Mouse (Mus musculus) CD8-positive naive resting alpha-beta T cell, adult 2 months (primary cell): Measurements from ENCODE around the gene Trim38.
"Not testable (repeated sequence)": the region's sequence is repeated elsewhere in the genome, so short reads cannot be mapped to it uniquely, and the experiment has no call there.

ENCODE experiments used
- DNase-seq, 2 experiments: peaks; one replicate each; pipeline ENCODE4 v3.0.0; 2022; ENCODE audit warnings: low read depth in 2 of 2, low spot score in 2 of 2

The Trim38 gene

GRCm38 (mm10) chr13:23746201-23747080 lies 23.3 kb upstream of the Trim38 start, which contains the start of gene Hist1h2bb:
Hist1h2bb (plus strand) TSS chr13:23746734.
- DNase-seq: peak; percentile 41 to 58

- DNase-seq: no peak
These were observed 22.4 kb upstream of the Trim38 start for GRCm38 (mm10) chr13:23747081-23747891.

- DNase-seq: no peak
These were observed 21.8 kb upstream of the Trim38 start for GRCm38 (mm10) chr13:23747892-23748288.

- DNase-seq: no peak
These were observed 20.1 kb upstream of the Trim38 start for GRCm38 (mm10) chr13:23749563-23750121.

- DNase-seq: not testable (repeated sequence)
These were observed 18.8 kb upstream of the Trim38 start, which contains the start of gene Hist1h2ab for GRCm38 (mm10) chr13:23750839-23751477. Hist1h2ab (plus strand) TSS chr13:23751126.

- no peak for DNase-seq
These were observed 18.2 kb upstream of the Trim38 start for GRCm38 (mm10) chr13:23751478-23751956.

GRCm38 (mm10) chr13:23752067-23752741 lies 17.5 kb upstream of the Trim38 start, which contains the start of gene Hist1h3b:
Hist1h3b (plus strand) TSS chr13:23752267.
- DNase-seq: peak in 1 of 2 experiments; percentile 38

- DNase-seq: no peak
These were observed 17.0 kb upstream of the Trim38 start for GRCm38 (mm10) chr13:23752742-23753172.

- no peak for DNase-seq
These were observed 16.2 kb upstream of the Trim38 start for GRCm38 (mm10) chr13:23753314-23754078.

- no peak for DNase-seq
These were observed 14.7 kb upstream of the Trim38 start for GRCm38 (mm10) chr13:23755000-23755399.

GRCm38 (mm10) chr13:23756790-23757189 lies 12.9 kb upstream of the Trim38 start, which contains the start of gene Hist1h4b:
Hist1h4b (plus strand) TSS chr13:23757013.
- peak; percentile 62 to 73 for DNase-seq

- no peak for DNase-seq
These were observed 12.4 kb upstream of the Trim38 start for GRCm38 (mm10) chr13:23757211-23757773.

- DNase-seq: no peak
These were observed 11.8 kb upstream of the Trim38 start for GRCm38 (mm10) chr13:23757921-23758320.

- no peak for DNase-seq
These were observed 10.4 kb upstream of the Trim38 start for GRCm38 (mm10) chr13:23759251-23759771.

- DNase-seq: no peak
These were observed 9.8 kb upstream of the Trim38 start for GRCm38 (mm10) chr13:23759916-23760239.

- peak in 1 of 2 experiments; percentile 36 for DNase-seq
These were observed 9.3 kb upstream of the Trim38 start for GRCm38 (mm10) chr13:23760240-23760971.

GRCm38 (mm10) chr13:23760972-23761864 lies 8.5 kb upstream of the Trim38 start, which contains the start of gene Hist1h4a:
Hist1h4a (minus strand) TSS chr13:23761230.
- peak; percentile 97 to 99 for DNase-seq
